ENCODE assay signal across 7 mouse cellular contexts in the genomic region with DNA sequence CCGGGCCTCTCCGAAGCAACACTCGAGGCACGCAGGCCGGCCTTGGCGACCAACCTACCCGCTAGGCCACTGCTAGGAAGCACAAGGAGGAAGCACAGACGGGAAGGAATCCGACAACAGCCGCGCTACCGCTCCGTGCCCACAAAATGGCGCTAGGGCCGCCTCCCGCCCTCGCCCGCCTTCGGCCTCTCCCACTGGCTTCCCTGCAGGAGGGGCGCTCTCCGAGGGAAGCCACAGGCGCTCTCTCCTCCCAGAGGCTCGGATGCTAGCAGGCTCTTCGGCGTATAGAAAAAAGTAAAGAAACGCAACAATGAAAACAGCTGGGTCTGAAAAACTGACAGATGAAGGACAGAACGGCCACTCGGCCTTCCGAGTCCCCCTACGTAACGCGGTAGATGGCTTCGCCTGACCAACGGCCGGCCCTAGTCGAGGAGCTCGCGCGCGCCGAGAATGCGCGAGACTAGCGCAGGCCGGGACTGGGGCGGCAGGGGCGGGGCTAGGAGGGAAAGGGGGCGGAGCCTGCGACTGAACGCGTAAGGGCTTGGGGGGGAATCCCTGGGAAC. TPM values are rescaled to one million over a fixed set of nuclear protein-coding genes. Genes with fewer than 3 reads are reported as not detected.
A peak's percentile ranks its signal among the peaks of the same experiment; 100 is the strongest.
DNase-seq lines count a peak whose midpoint lies in the region; ATAC-seq lines count a peak whose summit lies in the region.

A gene (minus strand): TSS at position 397 of the 563 bp plus-strand sequence.

- peak; percentile 99 for DNase-seq in adrenal gland, postnatal 10 days
- peak; percentile 97 for DNase-seq in embryonic facial prominence, embryonic 10.5 days (ENCODE audit: low spot score)
- DNase-seq in kidney, adult 11 months: peak; percentile 93
- DNase-seq in limb, embryonic 10.5 days (ENCODE audit: low spot score): peak; percentile 98
- peak; percentile 91 for DNase-seq in spleen, adult 12 weeks (ENCODE audit: low spot score)

- peak within 1 kb of the TSS; percentile 100 for H3K9ac ChIP-seq in midbrain, embryonic 13.5 days (replicated peaks)

- H3K4me2 ChIP-seq in midbrain, embryonic 13.5 days (replicated peaks): peak within 1 kb of the TSS; percentile 85

- H3K4me1 ChIP-seq in embryonic facial prominence, embryonic 10.5 days: peaks cover 28% of the 10 kb centered on the region
- peaks cover 26% of the 10 kb centered on the region for H3K4me1 ChIP-seq in limb, embryonic 10.5 days
- H3K4me1 ChIP-seq in midbrain, embryonic 13.5 days (replicated peaks): peaks cover 32% of the 10 kb centered on the region

- H3K9me3 ChIP-seq in embryonic facial prominence, embryonic 10.5 days: no peaks in the 10 kb centered on the region
- no peaks in the 10 kb centered on the region for H3K9me3 ChIP-seq in limb, embryonic 10.5 days (replicated peaks)
- H3K9me3 ChIP-seq in midbrain, embryonic 13.5 days: no peaks in the 10 kb centered on the region

- H3K36me3 ChIP-seq in embryonic facial prominence, embryonic 10.5 days (replicated peaks): peaks cover 36% of the 10 kb centered on the region
- H3K36me3 ChIP-seq in limb, embryonic 10.5 days: peaks cover 36% of the 10 kb centered on the region
- peaks cover 34% of the 10 kb centered on the region for H3K36me3 ChIP-seq in midbrain, embryonic 13.5 days

- WGBS in embryonic facial prominence, embryonic 10.5 days: under 1% methylated on average over 51 of the region's 51 CpGs
- WGBS in limb, embryonic 10.5 days: under 1% methylated on average over 51 of the region's 51 CpGs
- WGBS in midbrain, embryonic 13.5 days: under 1% methylated on average over 50 of the region's 51 CpGs

- H3K27me3 ChIP-seq in embryonic facial prominence, embryonic 10.5 days (replicated peaks; ENCODE audit: low read depth, poor library complexity, severe bottlenecking): no peaks in the 10 kb centered on the region
- no peaks in the 10 kb centered on the region for H3K27me3 ChIP-seq in limb, embryonic 10.5 days (ENCODE audit: low read depth, poor library complexity, severe bottlenecking)
- no peaks in the 10 kb centered on the region for H3K27me3 ChIP-seq in midbrain, embryonic 13.5 days

- peak within 1 kb of the TSS; percentile 98 for H3K27ac ChIP-seq in embryonic facial prominence, embryonic 10.5 days (replicated peaks)
- peak within 1 kb of the TSS; percentile 100 for H3K27ac ChIP-seq in limb, embryonic 10.5 days
- H3K27ac ChIP-seq in midbrain, embryonic 13.5 days: peak within 1 kb of the TSS; percentile 95

- ATAC-seq in granulocyte monocyte progenitor cell, adult 5-6 weeks (replicated peaks; ENCODE audit: poor library complexity, severe bottlenecking): peak; percentile 89
- ATAC-seq in midbrain, embryonic 13.5 days: peak; percentile 97

- peak within 1 kb of the TSS; percentile 74 for H3K4me3 ChIP-seq in embryonic facial prominence, embryonic 10.5 days
- H3K4me3 ChIP-seq in limb, embryonic 10.5 days: peak within 1 kb of the TSS; percentile 100
- H3K4me3 ChIP-seq in midbrain, embryonic 13.5 days (replicated peaks): peak within 1 kb of the TSS; percentile 98

RNA-seq across cellular contexts. Expression of the gene that starts here (rescaled TPM):
- 100 to 1,000 TPM; 214 to 253 TPM for total RNA-seq in adrenal gland, postnatal 10 days (2021)
- 450 and 455 TPM in 2 replicates for polyA plus RNA-seq in embryonic facial prominence, embryonic 10.5 days (2016; fragmentation: Nextera tagmentation; extraction: Ambion mirVana)
- total RNA-seq in granulocyte monocyte progenitor cell, adult 5-6 weeks (2014; fragmentation: Nextera tagmentation): 411 and 464 TPM in 2 replicates
- total RNA-seq in granulocyte monocyte progenitor cell, adult 5-6 weeks (2017): 541 and 579 TPM in 2 replicates
- polyA plus RNA-seq in limb, embryonic 10.5 days (2016; fragmentation: Nextera tagmentation; extraction: Ambion mirVana): 446 and 455 TPM in 2 replicates
- 283 and 292 TPM in 2 replicates for polyA plus RNA-seq in midbrain, embryonic 13.5 days (2015; fragmentation: Nextera tagmentation; extraction: Ambion mirVana)

Comparison
In these comparisons a context has a peak if more than half of its experiments do, and no peak if none do; other contexts are left out.
1. Peak in every context shown above with its lines: DNase-seq, ATAC-seq, H3K4me3 ChIP-seq and H3K27ac ChIP-seq.